10 mouse cellular contexts compared by ENCODE assay signal in the genomic region with DNA sequence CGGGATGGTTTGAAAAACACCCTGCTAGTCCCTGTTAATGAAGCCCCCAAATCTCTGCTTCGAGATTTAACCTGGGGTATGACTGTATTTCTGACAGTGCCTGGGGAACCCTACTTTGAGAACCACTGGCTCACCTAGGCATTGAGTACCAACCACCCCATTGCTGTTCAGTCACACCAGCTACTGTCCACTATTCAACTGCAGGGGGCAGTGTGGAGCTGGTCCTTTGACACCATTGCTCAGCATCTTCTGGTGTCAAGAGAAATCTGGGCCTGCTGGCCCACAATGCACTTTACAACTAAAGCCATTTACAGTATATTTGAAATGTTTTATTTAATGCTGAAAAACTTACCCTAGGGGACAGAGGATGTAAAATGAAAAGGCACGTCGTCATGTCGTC. TPM values are rescaled to one million over a fixed set of nuclear protein-coding genes. Genes with fewer than 3 reads are reported as not detected.
A peak's percentile ranks its signal among the peaks of the same experiment; 100 is the strongest.
DNase-seq lines count a peak whose midpoint lies in the region; ATAC-seq and TF ChIP-seq lines count a peak whose summit lies in the region.
"Had no signal": no experiment of that assay in that cellular context is flagged by ENCODE, and none has a peak within 500 bp of the region (broad histone marks: within the 10 kb centered on the region; RNA-seq: fewer than 3 reads in every experiment).

No protein-coding gene starts in this region.

- TF ChIP-seq POLR2A in CH12.LX (IDR thresholded peaks at IDR 0.05; ENCODE audit: low read depth, low read length) (no peak), myocyte (IDR thresholded peaks at IDR 0.05; ENCODE audit: insufficient read length, low read depth) (peak; percentile 21)

- peak; percentile 68 for ATAC-seq in frontal cortex, adult (ENCODE audit: low TSS enrichment)
- no peak for ATAC-seq in intestine, postnatal 0 days
- no peak for ATAC-seq in limb, embryonic 11.5 days (ENCODE audit: insufficient number of reproducible peaks, low FRiP score, low TSS enrichment, low read depth)

- in situ Hi-C loops in CH12.LX (cut with MboI; ENCODE audit: low pct_ligation_motif_present, low pct_unique_long_range_greater_than_20kb, low sequenced_read_pairs): no loop called here

- peaks cover 3% of the 10 kb centered on the region; the same call in 1 of the 2 replicates for H3K79me2 ChIP-seq in CH12.LX (replicated peaks; ENCODE audit: control insufficient read depth, extremely low read depth, insufficient read depth, poor library complexity, severe bottlenecking)
- peaks cover 28% of the 10 kb centered on the region for H3K79me2 ChIP-seq in myocyte (ENCODE audit: control insufficient read depth, insufficient read depth)

- H3K9me3 ChIP-seq in CH12.LX (replicated peaks; ENCODE audit: low read length): no peaks in the 10 kb centered on the region
- H3K9me3 ChIP-seq in intestine, postnatal 0 days (ENCODE audit: control insufficient read depth): no peaks in the 10 kb centered on the region
- no peaks in the 10 kb centered on the region for H3K9me3 ChIP-seq in limb, embryonic 11.5 days (ENCODE audit: control insufficient read depth, low read length)
- H3K9me3 ChIP-seq: heart, embryonic 15.5 days; stomach, embryonic 15.5 days had no signal

- peak; percentile 60 for TF ChIP-seq RAD21 in CH12.LX (IDR thresholded peaks at IDR 0.05; ENCODE audit: low read depth, low read length)

- no peak overlapping the region for H3K27ac ChIP-seq in CH12.LX (ENCODE audit: insufficient read depth, low read depth)
- H3K27ac ChIP-seq in intestine, postnatal 0 days (ENCODE audit: low read depth, low read length): no peak overlapping the region
- no peak overlapping the region for H3K27ac ChIP-seq in limb, embryonic 11.5 days (replicated peaks; ENCODE audit: low read depth, low read length)
- H3K27ac ChIP-seq: heart, embryonic 15.5 days; stomach, embryonic 15.5 days had no signal

- H3K27me3 ChIP-seq in CH12.LX (replicated peaks) (no peaks in the 10 kb centered on the region), myocyte (ENCODE audit: control insufficient read depth, insufficient read depth, insufficient read length) (no peaks in the 10 kb centered on the region)
- H3K27me3 ChIP-seq in intestine, postnatal 0 days (replicated peaks; ENCODE audit: control insufficient read depth, insufficient read depth, low read length): no peaks in the 10 kb centered on the region
- no peaks in the 10 kb centered on the region for H3K27me3 ChIP-seq in limb, embryonic 11.5 days (ENCODE audit: control insufficient read depth, insufficient read depth, low read length)
- H3K27me3 ChIP-seq: heart, embryonic 15.5 days; stomach, embryonic 15.5 days had no signal

- H3K4me1 ChIP-seq in CH12.LX (ENCODE audit: control insufficient read depth in 1 of 2, insufficient read depth in 2 of 2): peaks cover 0 to 5% of the 10 kb centered on the region in 2 experiments; a peak in 2 of 4 replicates
- H3K4me1 ChIP-seq in intestine, postnatal 0 days (replicated peaks; ENCODE audit: control insufficient read depth, insufficient read depth, low read length): no peaks in the 10 kb centered on the region
- H3K4me1 ChIP-seq in limb, embryonic 11.5 days (ENCODE audit: control insufficient read depth, insufficient read depth, low read length): no peaks in the 10 kb centered on the region
- H3K4me1 ChIP-seq: stomach, embryonic 15.5 days had no signal

- 84% methylated on average over 5 of the region's 5 CpGs for whole genome bisulfite sequencing in intestine, postnatal 0 days
- WGBS in limb, embryonic 11.5 days: 90% methylated on average over 5 of the region's 5 CpGs

- dilution Hi-C loops in CH12.LX (cut with MboI; ENCODE audit: extremely low pct_ligation_motif_present, extremely low pct_unique_long_range_greater_than_20kb, low sequenced_read_pairs): no loop called here

- TF ChIP-seq CTCF in CH12.LX (conservative IDR thresholded peaks at IDR 0.05 in 1 of 2, IDR thresholded peaks at IDR 0.05 in 1 of 2; ENCODE audit: low read depth in 2 of 2, low read length in 2 of 2): peak; percentile 70 to 82
- TF ChIP-seq CTCF in intestine, postnatal 0 days (IDR thresholded peaks at IDR 0.05; ENCODE audit: low read depth): peak; percentile 86

- H3K36me3 ChIP-seq in CH12.LX (replicated peaks in 1 of 2; ENCODE audit: control insufficient read depth in 1 of 2, insufficient read depth in 1 of 2, low read length in 1 of 2): peaks cover 54 to 84% of the 10 kb centered on the region in 2 experiments
- peaks cover 53% of the 10 kb centered on the region for H3K36me3 ChIP-seq in intestine, postnatal 0 days (ENCODE audit: control insufficient read depth, insufficient read depth)
- peaks cover 22% of the 10 kb centered on the region for H3K36me3 ChIP-seq in limb, embryonic 11.5 days (ENCODE audit: control insufficient read depth, insufficient read depth, low read length)
- peaks cover 40% of the 10 kb centered on the region for H3K36me3 ChIP-seq in myocyte (ENCODE audit: control insufficient read depth, insufficient read depth)

- H3K9ac ChIP-seq in CH12.LX (ENCODE audit: insufficient read depth, low read depth): no peak overlapping the region
- no peak overlapping the region for H3K9ac ChIP-seq in intestine, postnatal 0 days (ENCODE audit: low read depth, low read length)
- no peak overlapping the region for H3K9ac ChIP-seq in limb, embryonic 11.5 days (ENCODE audit: low read length)
- H3K9ac ChIP-seq: heart, embryonic 15.5 days; stomach, embryonic 15.5 days had no signal

- H3K4me3 ChIP-seq in CH12.LX (replicated peaks in 1 of 3; ENCODE audit: low read depth in 2 of 3, low read length in 2 of 3, poor library complexity in 1 of 3) (no peak overlapping the region), myocyte (no peak overlapping the region)
- no peak overlapping the region for H3K4me3 ChIP-seq in intestine, postnatal 0 days (ENCODE audit: low read depth, low read length)
- H3K4me3 ChIP-seq in limb, embryonic 11.5 days (ENCODE audit: low read depth, low read length): no peak overlapping the region
- H3K4me3 ChIP-seq: heart, embryonic 15.5 days; stomach, embryonic 15.5 days had no signal

- H3K4me2 ChIP-seq in CH12.LX (ENCODE audit: insufficient read depth, low read depth, poor library complexity, severe bottlenecking) (no peak overlapping the region), myocyte (ENCODE audit: low read depth) (no peak overlapping the region)
- H3K4me2 ChIP-seq in intestine, postnatal 0 days (replicated peaks; ENCODE audit: low read depth): no peak overlapping the region
- no peak overlapping the region for H3K4me2 ChIP-seq in limb, embryonic 11.5 days (ENCODE audit: low read depth, severe bottlenecking)
- H3K4me2 ChIP-seq: heart, embryonic 15.5 days; stomach, embryonic 15.5 days had no signal

- peak; percentile 78 for DNase-seq in 416B (ENCODE audit: low read depth)
- peak; percentile 85 for DNase-seq in CH12.LX (ENCODE audit: extremely low read depth)
- DNase-seq in c-Kit-positive CD71-positive TER-119-negative erythroid progenitor cells, embryonic 14.5 days (ENCODE audit: low read depth): peak; percentile 81
- peak; percentile 81 for DNase-seq in limb, embryonic 11.5 days (ENCODE audit: low spot score)
- peak; percentile 79 for DNase-seq in thymus, postnatal 14 days

- no peak overlapping the region for H3ac ChIP-seq in myocyte (ENCODE audit: control insufficient read depth, insufficient read length)

- TF ChIP-seq EP300 in CH12.LX (IDR thresholded peaks at IDR 0.05; ENCODE audit: low read length): no peak

TF ChIP-seq in CH12.LX, 34 proteins besides CTCF, POLR2A, EP300 and RAD21:
- TF ChIP-seq SMC3 (IDR thresholded peaks at IDR 0.05; ENCODE audit: low read depth, low read length) (peak; percentile 69), E2F4 (IDR thresholded peaks at IDR 0.05; ENCODE audit: insufficient replicate concordance, low read depth, low read length) (no peak)

TF ChIP-seq in myocyte, 11 proteins besides CTCF, POLR2A, EP300 and RAD21:
- peak; percentile 66 for TF ChIP-seq POLR2AphosphoS2 (IDR thresholded peaks at IDR 0.05; ENCODE audit: insufficient read length, low read depth)
- TF ChIP-seq CEBPB (IDR thresholded peaks at IDR 0.05; ENCODE audit: insufficient read depth, poor library complexity, severe bottlenecking): no peak

RNA-seq across cellular contexts. Expression of gene Grpel1, which starts 9.5 kb away (rescaled TPM):
- total RNA-seq in CH12.LX (2012; rRNA removed) (37.4 and 43.9 TPM in 2 replicates), CH12.LX (2014; rRNA removed) (41.2 and 43.4 TPM in 2 replicates)
- polyA plus RNA-seq in CH12.LX (2012; ENCODE audit: insufficient read length, low read depth) (57.8 and 59.7 TPM in 2 replicates), myocyte (2012; fragmentation: generic; extraction: Trizol) (46.3 TPM)
- polyA plus RNA-seq in intestine, postnatal 0 days (2015; fragmentation: Nextera tagmentation; extraction: Ambion mirVana): 46.6 and 48.8 TPM in 2 replicates
- 57.5 and 59.4 TPM in 2 replicates for polyA plus RNA-seq in limb, embryonic 11.5 days (2014; fragmentation: Nextera tagmentation; extraction: Ambion mirVana)

RNA-seq across cellular contexts. Expression of gene Tada2b, which starts 9.8 kb away (rescaled TPM):
- 3.0 and 4.0 TPM in 2 replicates for total RNA-seq in CH12.LX (2012; rRNA removed)
- 4.4 and 4.8 TPM in 2 replicates for total RNA-seq in CH12.LX (2014; rRNA removed)
- polyA plus RNA-seq in CH12.LX (2012; ENCODE audit: insufficient read length, low read depth): 12.5 and 13.8 TPM in 2 replicates
- polyA plus RNA-seq in intestine, postnatal 0 days (2015; fragmentation: Nextera tagmentation; extraction: Ambion mirVana): 2.0 and 2.3 TPM in 2 replicates
- 2.8 and 3.2 TPM in 2 replicates for polyA plus RNA-seq in limb, embryonic 11.5 days (2014; fragmentation: Nextera tagmentation; extraction: Ambion mirVana)
- polyA plus RNA-seq in myocyte (2012; fragmentation: generic; extraction: Trizol): 7.2 TPM

RNA-seq across cellular contexts. Expression of gene Ccdc96, which starts 10.1 kb away (rescaled TPM):
- total RNA-seq in CH12.LX (2012; rRNA removed): 0.34 and 0.38 TPM in 2 replicates
- 0.05 and 0.26 TPM in 2 replicates for total RNA-seq in CH12.LX (2014; rRNA removed)
- polyA plus RNA-seq in CH12.LX (2012; ENCODE audit: insufficient read length, low read depth): 0.33 and 0.41 TPM in 2 replicates
- polyA plus RNA-seq in intestine, postnatal 0 days (2015; fragmentation: Nextera tagmentation; extraction: Ambion mirVana): 0.20 and 0.22 TPM in 2 replicates
- 0.60 and 0.62 TPM in 2 replicates for polyA plus RNA-seq in limb, embryonic 11.5 days (2014; fragmentation: Nextera tagmentation; extraction: Ambion mirVana)
- 0.38 TPM for polyA plus RNA-seq in myocyte (2012; fragmentation: generic; extraction: Trizol)
